Mouse (Mus musculus) spleen, postnatal 10 days (tissue): ENCODE data around the gene Fam13a.

Experiments
- DNase-seq, 2 experiments: peaks; one replicate each; pipeline ENCODE4 v3.0.0; 2021 to 2022; ENCODE audit warnings: low spot score in 2 of 2

Gene Fam13a

DNA sequence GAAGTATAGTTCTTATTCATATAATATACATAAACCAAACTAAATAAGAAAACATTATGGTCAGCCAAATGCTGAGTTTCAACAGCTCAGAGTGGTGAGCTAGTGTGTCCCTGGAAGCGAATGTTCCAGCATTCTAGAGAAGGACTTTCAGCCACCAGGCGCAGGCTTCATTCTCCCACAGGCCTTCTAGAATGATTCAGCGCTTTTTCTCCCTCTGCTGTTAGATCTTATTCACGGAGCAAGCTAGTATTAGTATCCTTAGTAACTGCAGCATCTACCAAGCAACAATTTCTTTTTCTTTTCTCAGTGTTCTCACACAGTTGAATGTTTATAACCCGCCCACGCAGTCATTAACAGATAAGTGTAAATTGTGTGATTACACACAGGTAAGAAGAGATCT, 142.1 kb downstream of the Fam13a start:
- DNase-seq = no peak
